Mouse (Mus musculus): Measurements from ENCODE around the gene Tsc2.

- no peak for TF ChIP-seq EP300 (IDR thresholded peaks at IDR 0.05; ENCODE audit: low read depth)
- TF ChIP-seq CTCF (IDR thresholded peaks at IDR 0.05; ENCODE audit: low read depth): no peak
These were observed 39.2 kb downstream of the Tsc2 start for GRCm38 (mm10) chr17:24593248-24593647.
